Mouse (Mus musculus): ENCODE measurements around the gene Ctnnbl1.

Ctnnbl1 gene

GRCm38 (mm10) chr2:157875111-157875510, 137.9 kb downstream of the Ctnnbl1 start:
- DNase-seq (ENCODE audit: low spot score in 2 of 2) = no peak

- DNase-seq (ENCODE audit: low spot score in 2 of 2) = no peak
These were observed 140.2 kb downstream of the Ctnnbl1 start for GRCm38 (mm10) chr2:157877394-157877793.

GRCm38 (mm10) chr2:157877967-157878366, 140.8 kb downstream of the Ctnnbl1 start:
- no peak for DNase-seq (ENCODE audit: low spot score in 2 of 2)

GRCm38 (mm10) chr2:157881939-157882338, 144.7 kb downstream of the Ctnnbl1 start:
- no peak for DNase-seq (ENCODE audit: low spot score in 2 of 2)

GRCm38 (mm10) chr2:157887275-157888025, 150.2 kb downstream of the Ctnnbl1 start:
- DNase-seq (ENCODE audit: low spot score in 2 of 2) = no peak

GRCm38 (mm10) chr2:157891166-157891565, 154.0 kb downstream of the Ctnnbl1 start:
- no peak for DNase-seq (ENCODE audit: low spot score in 2 of 2)

GRCm38 (mm10) chr2:157897131-157897530, 159.9 kb downstream of the Ctnnbl1 start:
- DNase-seq (ENCODE audit: low spot score in 2 of 2) = no peak

- DNase-seq (ENCODE audit: low spot score in 2 of 2) = peak; percentile 49 to 84
These were observed 176.0 kb downstream of the Ctnnbl1 start for GRCm38 (mm10) chr2:157913204-157913636.

- no peak for DNase-seq (ENCODE audit: low spot score in 2 of 2)
These were observed 176.5 kb downstream of the Ctnnbl1 start for GRCm38 (mm10) chr2:157913705-157914104.

GRCm38 (mm10) chr2:157914105-157914764, 177.0 kb downstream of the Ctnnbl1 start, which contains the start of gene Vstm2l:
Gene Vstm2l, plus strand, starts transcription at chr2:157914653.
- DNase-seq (ENCODE audit: low spot score in 2 of 2) = no peak

GRCm38 (mm10) chr2:157914889-157915517, 177.8 kb downstream of the Ctnnbl1 start:
- DNase-seq (ENCODE audit: low spot score in 2 of 2) = no peak

- no peak for DNase-seq (ENCODE audit: low spot score in 2 of 2)
These were observed 181.3 kb downstream of the Ctnnbl1 start for GRCm38 (mm10) chr2:157918529-157918928.

- no peak for DNase-seq (ENCODE audit: low spot score in 2 of 2)
These were observed 184.3 kb downstream of the Ctnnbl1 start for GRCm38 (mm10) chr2:157921551-157921950.

- DNase-seq (ENCODE audit: low spot score in 2 of 2) = no peak
These were observed 186.2 kb downstream of the Ctnnbl1 start for GRCm38 (mm10) chr2:157923406-157923805.

GRCm38 (mm10) chr2:157924504-157924903, 187.3 kb downstream of the Ctnnbl1 start:
- no peak for DNase-seq (ENCODE audit: low spot score in 2 of 2)

- no peak for DNase-seq (ENCODE audit: low spot score in 2 of 2)
These were observed 189.3 kb downstream of the Ctnnbl1 start for GRCm38 (mm10) chr2:157926502-157926901.

- no peak for DNase-seq (ENCODE audit: low spot score in 2 of 2)
These were observed 189.7 kb downstream of the Ctnnbl1 start for GRCm38 (mm10) chr2:157926927-157927326.

GRCm38 (mm10) chr2:157927397-157927796, 190.2 kb downstream of the Ctnnbl1 start:
- no peak for DNase-seq (ENCODE audit: low spot score in 2 of 2)

- no peak for DNase-seq (ENCODE audit: low spot score in 2 of 2)
These were observed 190.6 kb downstream of the Ctnnbl1 start for GRCm38 (mm10) chr2:157927815-157928214.

GRCm38 (mm10) chr2:157932655-157933054, 195.5 kb downstream of the Ctnnbl1 start:
- no peak for DNase-seq (ENCODE audit: low spot score in 2 of 2)

- DNase-seq (ENCODE audit: low spot score in 2 of 2) = no peak
These were observed 198.4 kb downstream of the Ctnnbl1 start for GRCm38 (mm10) chr2:157935444-157936171.

GRCm38 (mm10) chr2:157936676-157937075, 199.5 kb downstream of the Ctnnbl1 start:
- no peak for DNase-seq (ENCODE audit: low spot score in 2 of 2)
